Mouse (Mus musculus) kidney, adult 11 months (tissue): ENCODE results near the gene Spindoc.

Source experiments
- DNase-seq: peaks from one replicate; pipeline ENCODE4 v3.0.0; 2022

The Spindoc gene

DNA sequence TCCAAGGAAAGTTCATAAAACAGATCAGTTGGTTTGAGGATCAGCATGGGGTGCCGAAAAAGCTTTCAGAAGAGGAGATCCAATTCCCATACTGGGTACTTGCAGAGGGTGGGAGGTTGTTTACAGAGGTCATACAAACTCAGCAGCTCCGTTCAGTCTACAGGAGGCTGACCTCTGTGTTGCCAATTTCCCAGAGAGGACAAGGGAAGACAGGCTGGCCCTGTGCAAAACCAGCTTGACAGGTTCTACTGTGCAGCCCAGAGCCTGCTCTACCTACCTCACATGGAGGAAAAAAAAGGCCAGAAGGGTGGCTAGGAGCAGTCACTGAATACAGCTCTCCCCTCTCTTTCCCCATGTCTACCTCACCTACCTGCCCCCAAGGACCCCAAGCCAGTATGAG, 48.7 kb downstream of the Spindoc start:
- peak; percentile 82 for DNase-seq

DNA sequence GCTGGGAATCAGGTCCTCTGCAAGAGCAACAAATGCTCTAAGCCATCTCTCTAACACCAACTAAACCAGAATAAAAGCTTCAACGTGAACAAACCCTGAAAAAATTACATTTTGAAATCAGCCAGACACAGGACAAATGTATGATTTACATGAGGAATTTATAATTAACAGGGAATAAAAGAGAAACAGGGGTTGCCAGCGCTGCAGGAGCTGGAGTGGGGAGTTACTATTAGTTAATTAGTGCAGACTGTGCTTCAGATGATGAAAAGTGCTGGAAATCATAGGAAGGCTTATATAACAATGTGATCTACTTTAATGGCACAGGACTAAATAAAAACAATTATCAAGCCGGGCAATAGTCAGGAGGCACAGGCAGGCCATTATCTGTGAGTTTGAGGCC, 61.4 kb downstream of the Spindoc start:
- no peak for DNase-seq

DNA sequence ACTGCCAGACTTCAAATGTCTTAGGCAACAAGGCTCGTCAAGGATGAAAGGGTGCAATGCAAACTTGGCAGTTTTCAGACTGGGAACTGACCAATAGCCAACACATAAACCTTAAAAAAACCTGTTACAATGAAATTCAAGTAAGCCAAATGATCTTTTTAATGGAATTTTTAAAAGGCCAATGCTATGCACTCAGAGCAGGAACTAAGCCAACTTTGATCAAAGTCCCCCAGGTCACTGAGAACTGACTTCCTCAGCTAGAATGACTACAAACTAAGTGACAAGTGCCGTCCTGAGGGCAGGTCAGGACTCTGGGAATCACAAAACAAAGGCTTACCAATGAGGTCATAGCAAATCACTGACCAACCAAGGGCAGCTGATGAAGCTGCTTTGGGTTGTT, 62.6 kb downstream of the Spindoc start:
- DNase-seq, result peak; percentile 61

DNA sequence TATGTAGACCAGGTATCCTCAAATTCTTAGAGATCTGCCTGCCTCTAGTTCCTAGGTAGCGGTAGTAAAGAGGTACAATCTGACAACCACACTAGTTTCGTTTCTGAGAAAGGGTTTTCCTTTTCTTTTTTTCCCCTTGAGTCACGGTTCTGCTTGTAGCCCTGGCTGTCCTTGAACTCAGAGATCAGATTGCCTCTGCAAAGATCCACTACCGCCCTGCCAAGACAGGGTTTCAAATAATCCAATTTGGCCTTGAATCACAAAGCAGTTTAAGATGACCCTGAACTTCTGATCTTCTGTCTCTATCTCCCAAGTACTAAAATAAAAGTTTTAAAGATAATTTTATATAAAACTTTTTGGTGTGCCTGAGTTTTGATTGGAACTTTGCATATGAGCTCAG, 65.1 kb downstream of the Spindoc start:
- DNase-seq, result no peak

DNA sequence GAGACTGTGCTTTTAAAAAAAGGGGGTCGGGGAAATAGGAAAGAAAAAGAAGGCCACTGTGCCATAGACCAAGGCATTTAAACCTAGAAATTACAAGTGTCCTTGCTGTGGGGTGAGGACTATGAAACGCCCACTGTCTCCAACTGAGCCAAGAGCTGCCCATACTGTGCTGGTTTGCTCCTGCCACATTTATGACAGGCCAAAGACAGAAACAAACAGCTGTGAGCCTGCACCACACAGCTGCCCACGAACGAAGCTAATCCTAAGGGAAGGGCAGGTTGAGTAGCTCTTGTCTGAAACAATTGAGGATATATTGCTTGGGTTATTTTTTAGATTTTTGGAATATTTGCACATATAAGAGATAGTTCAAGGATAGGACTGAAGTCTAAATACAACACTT, 66.0 kb downstream of the Spindoc start:
- no peak for DNase-seq

DNA sequence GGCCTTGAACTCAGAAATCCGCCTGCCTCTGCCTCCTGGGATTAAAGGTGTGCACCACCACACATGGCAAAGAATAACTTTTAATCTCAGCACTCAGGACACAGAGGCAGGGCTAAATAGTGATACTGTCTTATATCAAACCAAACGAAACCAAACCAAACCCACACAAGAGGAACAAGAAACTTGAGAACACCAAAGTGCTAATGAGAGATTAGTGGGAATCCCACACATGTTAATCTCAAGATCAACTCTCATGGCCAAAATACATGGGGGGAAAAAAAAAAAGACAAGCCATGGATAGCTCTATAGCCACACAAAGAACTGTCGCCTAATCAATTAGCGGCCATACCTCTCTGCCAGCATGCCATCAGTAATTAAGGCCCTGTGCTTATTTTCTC, 67.2 kb downstream of the Spindoc start:
- DNase-seq, result no peak

DNA sequence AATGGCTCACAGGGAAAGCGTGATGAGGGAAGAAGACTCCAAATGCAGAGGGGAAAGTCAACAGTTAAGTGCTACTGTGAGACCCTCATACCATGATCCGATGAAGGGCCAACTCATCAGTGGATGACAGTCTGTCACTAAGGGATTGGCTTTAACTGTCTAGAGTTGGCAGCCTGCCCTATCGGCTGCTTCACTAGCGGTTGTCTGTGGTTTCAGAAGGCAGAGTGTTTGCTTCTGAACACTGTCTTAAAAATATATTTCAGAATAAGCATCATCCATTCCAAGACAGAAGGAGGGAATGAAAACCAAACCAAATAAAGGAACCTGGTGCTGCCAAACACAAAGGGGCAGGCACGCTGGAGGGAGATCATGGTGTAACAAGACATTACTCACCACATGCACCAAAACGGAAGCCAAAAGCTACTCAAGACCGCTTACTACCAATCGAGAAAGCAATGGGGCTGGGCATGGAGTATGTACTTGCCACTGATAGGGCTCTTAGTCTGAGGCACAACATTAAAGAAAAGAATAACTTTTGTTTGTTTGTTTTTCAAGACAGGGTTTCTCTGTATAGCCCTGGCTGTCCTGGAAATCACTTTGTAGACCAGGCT, 67.7 kb downstream of the Spindoc start:
- no peak for DNase-seq

DNA sequence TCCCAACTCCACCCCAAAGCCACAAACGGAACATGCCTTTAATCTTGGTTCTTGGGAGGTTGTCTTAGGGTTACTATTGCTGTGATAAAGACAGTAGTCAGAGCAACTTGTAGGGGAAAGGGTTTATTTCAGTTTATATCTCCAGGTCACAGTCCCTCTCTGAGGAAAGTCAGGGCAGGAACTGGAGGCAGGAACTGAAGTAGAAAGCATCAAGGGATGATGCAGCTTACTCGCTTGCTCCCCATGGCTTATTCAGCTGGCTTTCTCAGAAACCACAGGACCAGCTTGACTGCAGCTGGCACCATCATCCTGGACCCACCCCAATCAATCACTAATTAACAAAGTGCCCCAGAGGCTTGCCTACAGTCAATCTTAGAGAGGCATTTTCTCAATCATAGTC, 69.1 kb downstream of the Spindoc start:
- no peak for DNase-seq

DNA sequence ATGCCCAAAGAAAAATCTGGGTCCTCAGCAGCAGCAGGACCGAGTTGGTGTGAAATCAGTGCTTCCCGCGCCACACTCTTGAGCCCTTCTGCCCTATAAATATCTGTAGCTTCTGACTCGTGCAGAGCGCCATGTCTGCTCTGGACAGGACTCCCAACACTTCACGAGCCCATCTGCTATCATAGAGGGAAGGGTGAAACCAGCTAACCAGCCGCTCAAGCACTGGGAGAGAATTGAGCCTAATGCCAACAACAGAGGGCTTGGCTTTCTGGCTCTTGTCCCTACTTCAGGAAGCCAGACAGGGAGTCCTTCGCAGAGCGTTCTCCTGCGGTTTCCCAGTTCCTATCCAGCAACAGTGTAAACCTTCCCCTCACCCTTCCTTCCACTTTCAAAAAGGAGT, 71.5 kb downstream of the Spindoc start:
- DNase-seq, result no peak

DNA sequence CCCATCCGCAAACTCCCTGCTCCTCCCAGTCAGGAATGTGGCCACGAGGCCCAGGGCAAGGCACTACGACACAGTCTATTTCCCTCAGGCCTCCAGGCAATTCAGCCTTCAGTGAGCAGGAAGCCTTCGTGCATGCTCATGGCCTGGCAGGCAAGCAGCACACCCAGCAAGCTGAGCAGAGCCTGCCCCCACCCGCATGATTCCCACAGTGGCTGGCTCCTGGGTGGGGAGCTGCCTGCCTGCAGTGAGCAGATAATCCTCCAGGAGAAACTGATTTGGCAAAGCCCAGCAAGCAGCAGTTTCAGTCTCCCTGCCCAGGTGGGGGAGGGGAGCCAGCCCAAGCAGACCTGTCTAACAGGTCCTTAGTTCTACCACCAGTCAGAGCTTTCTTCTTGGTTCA, 72.1 kb downstream of the Spindoc start:
- peak; percentile 91 for DNase-seq

DNA sequence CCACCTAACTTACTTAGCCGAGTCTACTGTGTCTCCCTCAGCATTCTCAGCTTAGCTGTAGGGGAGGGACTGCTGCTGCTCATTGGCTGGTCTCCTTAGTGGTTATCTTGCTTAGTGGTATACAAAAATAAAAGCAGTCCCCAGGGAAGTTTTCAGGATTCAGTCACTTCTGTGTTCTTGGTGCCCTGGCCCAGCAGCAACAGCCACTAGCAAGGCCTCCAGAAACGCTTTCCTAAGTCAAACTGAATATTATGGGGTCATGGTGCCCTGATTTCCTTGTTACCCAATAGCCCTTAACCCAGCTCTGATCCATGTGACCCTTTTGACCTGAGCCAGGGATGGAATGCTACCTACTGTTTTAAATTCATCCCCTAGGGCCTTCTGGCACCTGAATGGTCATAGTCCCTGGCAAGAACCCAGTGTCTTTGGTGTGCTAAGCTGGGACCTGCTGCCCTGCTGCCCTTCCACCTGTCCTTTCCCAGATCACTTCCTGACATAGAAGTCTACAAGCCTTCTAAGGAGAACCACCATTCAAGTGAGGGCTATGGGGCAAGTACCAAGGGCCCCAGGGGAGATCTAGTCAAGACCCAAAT, 73.0 kb downstream of the Spindoc start:
- DNase-seq, result peak; percentile 88

DNA sequence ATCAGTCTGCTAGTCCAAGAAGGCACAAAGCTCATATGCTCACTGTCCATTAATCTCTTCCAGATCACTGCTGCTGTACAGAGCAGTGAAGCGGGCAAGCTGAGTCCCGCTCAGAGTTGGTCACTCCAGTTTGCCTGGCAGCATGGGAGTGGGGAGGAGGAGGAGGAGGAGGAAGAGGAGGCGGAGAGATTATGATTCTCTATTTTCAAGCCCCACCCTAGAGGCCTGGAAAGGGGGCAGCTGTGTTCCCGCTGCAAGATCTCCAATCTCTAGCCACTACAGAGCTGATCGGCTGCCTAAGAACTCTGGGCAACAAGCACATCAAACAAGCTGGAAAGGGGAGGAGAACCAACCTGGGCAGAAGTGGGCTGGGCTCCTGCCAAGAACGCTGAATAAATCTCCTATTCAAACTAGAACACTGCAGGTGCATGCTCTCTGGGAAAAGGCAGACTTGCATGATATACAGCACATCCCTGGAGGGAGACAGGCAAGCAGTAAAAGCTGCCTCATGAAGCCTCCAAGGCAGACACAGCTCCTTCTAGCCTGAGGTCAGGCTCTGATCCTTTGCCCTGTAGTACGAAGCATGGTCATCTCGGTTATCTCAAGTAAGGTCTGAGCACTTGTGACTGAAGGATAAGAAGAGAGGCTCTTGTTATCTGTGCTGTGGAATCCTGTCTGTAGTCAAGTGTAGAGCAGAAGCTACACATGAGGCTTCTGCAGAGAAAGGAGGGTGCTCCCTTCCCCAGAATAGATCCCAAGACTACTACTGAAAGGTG, 74.6 kb downstream of the Spindoc start:
- DNase-seq, result peak; percentile 86

DNA sequence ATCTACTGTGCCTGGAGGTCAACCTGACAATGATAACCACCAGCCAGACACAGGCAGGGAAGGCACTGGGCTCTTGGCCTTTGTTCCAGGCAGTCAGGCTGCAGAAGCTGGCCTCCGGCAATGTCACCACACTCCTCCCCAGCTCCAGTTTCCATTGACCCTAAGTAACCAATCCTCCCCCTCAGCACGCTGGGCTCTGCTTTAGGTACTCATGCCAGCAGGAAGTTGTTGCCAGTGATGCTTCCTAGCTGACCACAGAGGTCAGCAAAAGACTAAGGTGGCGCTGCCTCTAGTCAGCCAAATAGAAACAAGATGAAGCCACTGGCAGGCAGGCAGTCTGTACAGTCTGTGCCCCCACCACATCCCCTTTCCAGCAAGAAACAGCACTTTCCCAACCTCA, 75.8 kb downstream of the Spindoc start:
- DNase-seq, result peak; percentile 75

DNA sequence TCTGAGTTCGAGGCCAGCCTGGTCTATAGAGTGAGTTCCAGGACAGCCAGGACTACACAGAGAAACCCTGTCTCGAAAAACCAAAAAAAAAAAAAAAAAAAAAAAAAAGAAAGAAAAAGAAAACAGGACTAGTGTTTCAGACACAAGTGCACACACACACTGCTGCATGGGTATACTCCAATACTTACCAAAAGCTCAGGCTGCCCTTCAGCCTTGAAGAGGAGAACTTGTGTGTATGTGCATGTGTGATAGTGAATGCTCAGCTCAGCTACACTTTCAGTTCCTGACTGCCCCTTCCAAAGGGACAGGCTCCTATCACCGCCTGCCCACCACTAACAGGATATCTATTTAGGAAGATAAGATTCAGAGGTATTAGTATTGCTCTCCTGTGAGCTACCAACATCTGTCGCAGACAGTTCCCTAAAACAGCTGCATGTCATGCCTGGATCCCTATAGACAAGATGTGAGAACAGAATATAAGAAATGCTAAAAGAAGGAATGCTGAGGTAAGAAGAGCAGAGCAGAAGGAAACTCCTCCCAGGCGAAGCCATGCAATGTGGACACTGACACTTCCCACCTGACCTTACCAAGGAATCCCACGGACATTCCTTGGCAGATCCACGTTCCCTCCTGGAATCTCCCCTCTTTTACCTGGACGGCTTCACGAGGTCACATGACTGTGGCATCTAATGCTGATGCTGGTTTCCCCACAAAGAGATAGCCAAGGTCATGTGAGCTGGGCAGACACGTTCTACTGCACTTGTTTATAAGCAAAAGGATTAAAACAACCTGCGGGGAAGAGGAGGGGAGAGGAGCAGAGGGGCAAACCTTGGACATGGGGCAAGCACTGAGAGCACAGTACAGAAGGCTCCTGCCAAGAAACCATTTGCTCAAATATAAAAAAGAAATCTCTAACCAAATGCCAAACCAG, 77.1 kb downstream of the Spindoc start:
- peak; percentile 86 for DNase-seq

DNA sequence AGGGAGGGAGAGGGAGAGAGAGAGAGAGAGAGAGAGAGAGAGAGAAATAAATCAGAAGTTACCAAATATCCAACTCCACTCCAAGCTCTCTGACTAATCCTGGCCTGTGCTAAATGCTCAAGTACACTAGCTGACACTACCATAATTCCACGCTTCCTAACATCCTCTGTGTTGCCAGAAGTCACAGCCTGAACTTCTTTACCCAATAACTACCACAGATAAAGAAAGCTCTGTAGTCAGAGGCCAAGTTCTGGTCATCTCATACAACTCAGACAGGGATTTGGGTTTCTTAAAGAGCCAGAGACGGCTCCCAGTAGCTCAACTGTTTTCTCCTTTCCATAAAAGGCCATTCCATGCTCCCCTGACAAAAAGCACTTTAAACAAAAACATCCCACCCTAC, 78.0 kb downstream of the Spindoc start:
- no peak for DNase-seq
